Mouse (Mus musculus) monocyte, adult 59 days (primary cell): ENCODE results near the gene Gm17027. TPM values are rescaled to one million over a fixed set of nuclear protein-coding genes. Genes with fewer than 3 reads are reported as not detected.

Experiments
- total RNA-seq, 2 experiments: library from RNA; stranded (reverse); gene quantifications; one replicate each; pipeline ENCODE4 v1.2.4; 2023

Gm17027 gene
- not detected for total RNA-seq

DNA sequence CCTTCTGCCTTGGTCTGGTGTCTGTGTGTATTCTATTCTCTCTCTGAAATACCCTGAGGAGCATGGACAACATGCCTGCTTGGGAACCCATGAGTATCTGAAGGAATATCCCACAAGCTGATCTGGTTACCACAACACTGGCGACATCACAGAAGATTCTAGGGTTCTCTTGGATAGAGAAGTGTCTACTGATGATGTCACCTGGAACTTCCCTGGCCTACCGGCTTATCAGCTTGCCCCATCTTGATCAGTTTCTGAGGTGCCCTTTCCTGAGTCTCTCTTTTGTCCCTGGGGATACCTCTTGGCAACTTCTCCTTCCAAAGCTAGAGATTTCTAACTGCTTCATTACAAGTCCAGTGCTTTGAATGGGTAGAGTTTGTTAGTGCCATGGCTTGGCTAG, at the start of gene Gm17027:
Gene Gm17027, minus strand, starts transcription at position 101 of the 400 bp plus-strand sequence.

DNA sequence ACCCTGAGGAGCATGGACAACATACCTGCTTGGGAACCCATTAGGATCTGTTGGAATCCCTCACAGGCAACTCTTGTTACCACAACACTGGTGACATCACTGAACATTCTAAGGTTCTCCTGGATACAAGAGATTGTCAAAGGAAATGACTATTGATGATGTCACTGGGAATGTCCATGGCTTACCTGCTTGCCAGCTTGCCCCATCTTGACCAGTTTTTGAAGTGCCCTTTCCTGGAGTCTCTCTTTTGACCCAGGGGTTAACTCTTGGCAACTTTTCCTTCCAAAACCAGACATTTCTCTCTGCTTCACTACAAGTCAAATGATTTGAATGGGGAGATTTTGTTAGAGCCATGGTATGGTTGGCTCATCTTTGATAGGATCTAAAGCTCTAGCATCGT, 28.3 kb upstream of the Gm17027 start, which contains the start of gene Gm3573:
Gene Gm3573, minus strand, starts transcription at position 101 of the 400 bp plus-strand sequence.

DNA sequence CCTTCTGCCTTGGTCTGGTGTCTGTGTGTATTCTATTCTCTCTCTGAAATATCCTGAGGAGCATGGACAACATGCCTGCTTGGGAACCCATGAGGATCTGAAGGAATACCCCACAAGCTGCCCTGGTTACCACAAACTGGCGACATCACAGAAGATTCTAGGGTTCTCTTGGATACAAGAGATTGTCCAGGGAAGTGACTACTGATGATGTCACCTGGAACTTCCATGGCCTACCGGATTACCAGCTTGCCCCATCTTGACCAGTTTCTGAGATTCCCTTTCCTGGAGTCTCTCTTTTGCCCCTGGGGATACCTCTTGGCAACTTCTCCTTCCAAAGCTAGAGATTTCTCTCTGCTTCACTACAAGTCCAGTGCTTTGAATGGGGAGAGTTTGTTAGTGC, 45.2 kb downstream of the Gm17027 start, which contains the start of gene Gm7951:
Gene Gm7951, minus strand, starts transcription at position 101 of the 400 bp plus-strand sequence.

Other genes with a start within 250 kb of the Gm17027 start
- not detected for gene 1700049E17Rik1, start 237.7 kb downstream of the Gm17027 start, total RNA-seq
- not detected for gene 1700024B05Rik, start 218.6 kb downstream of the Gm17027 start, total RNA-seq
- not detected for gene Gm6401, start 194.7 kb downstream of the Gm17027 start, total RNA-seq
- gene Gm3543, start 179.3 kb downstream of the Gm17027 start, total RNA-seq: not detected
- not detected for gene Gm7951, start 45.3 kb downstream of the Gm17027 start, total RNA-seq
- not detected for gene Gm3573, start 28.2 kb upstream of the Gm17027 start, total RNA-seq
- not detected for gene Gm17026, start 97.4 kb upstream of the Gm17027 start, total RNA-seq
- gene Gm9611, start 134.7 kb upstream of the Gm17027 start, total RNA-seq: not detected
- gene Gm7995, start 147.6 kb upstream of the Gm17027 start, total RNA-seq: not detected